Mouse (Mus musculus) cerebellum, postnatal 10 days (tissue): ENCODE data around the gene Prkag3.
A peak's percentile ranks its signal among the peaks of the same experiment; 100 is the strongest.

Experiments
- DNase-seq, 2 experiments: peaks; one replicate each; pipeline ENCODE4 v3.0.0; 2021; ENCODE audit warnings: mixed read lengths in 2 of 2

Gene Prkag3

GRCm38 (mm10) chr1:74759773-74760172, 10.8 kb upstream of the Prkag3 start:
- DNase-seq = peak; percentile 58 to 72

GRCm38 (mm10) chr1:74754175-74754785, 5.3 kb upstream of the Prkag3 start:
- DNase-seq = no peak

GRCm38 (mm10) chr1:74753266-74753974, 4.4 kb upstream of the Prkag3 start:
- no peak for DNase-seq

DNA sequence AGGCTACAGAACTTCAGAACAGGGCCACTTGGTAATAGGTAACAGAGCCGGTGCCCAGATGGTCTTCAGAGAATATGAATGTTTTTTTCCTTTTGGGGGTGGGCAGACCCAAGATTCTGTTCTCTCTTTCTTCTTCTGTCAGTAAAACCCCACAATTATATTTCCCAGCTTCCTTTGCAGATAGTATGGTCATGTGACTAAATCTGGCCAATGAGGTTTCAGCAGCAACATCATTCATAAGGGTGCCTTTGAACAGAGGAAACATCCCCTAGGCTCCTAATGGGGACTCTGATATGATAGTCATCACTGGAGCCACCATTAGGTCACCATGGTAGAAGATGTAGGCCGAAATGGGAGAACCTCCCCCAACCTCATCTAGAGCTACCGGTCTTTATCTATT, 3.8 kb upstream of the Prkag3 start:
- no peak for DNase-seq

GRCm38 (mm10) chr1:74752150-74752549, 3.1 kb upstream of the Prkag3 start:
- no peak for DNase-seq

- DNase-seq = no peak
Observed at GRCm38 (mm10) chr1:74750683-74751082, 1.7 kb upstream of the Prkag3 start.

GRCm38 (mm10) chr1:74749301-74749700, 280 bp upstream of the Prkag3 start:
- DNase-seq = peak in 1 of 2 experiments; percentile 29

GRCm38 (mm10) chr1:74747335-74747734, 1.7 kb downstream of the Prkag3 start:
- no peak for DNase-seq

GRCm38 (mm10) chr1:74740846-74741245, 8.2 kb downstream of the Prkag3 start:
- DNase-seq = peak; percentile 38 to 42

- DNase-seq = peak; percentile 49 to 57
Observed at GRCm38 (mm10) chr1:74737500-74737899, 11.5 kb downstream of the Prkag3 start.

DNA sequence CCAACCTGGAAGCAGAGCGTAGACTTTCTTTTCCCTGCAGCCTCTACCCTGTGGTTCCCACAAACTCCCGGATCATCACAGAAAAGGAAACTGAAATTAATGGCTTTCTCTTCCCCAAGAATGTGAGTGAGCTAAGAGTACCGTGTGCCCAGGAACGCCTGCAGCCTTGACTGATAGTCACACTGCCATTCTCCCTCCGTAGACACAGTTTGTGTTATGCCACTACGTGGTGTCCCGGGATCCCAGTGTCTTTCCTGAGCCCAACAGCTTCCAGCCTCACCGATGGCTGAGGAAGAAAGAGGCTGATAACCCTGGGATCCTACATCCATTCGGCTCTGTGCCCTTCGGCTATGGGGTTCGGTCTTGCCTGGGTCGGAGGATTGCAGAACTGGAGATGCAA, 12.0 kb downstream of the Prkag3 start:
- no peak for DNase-seq

- no peak for DNase-seq
Observed at GRCm38 (mm10) chr1:74728446-74728845, 20.6 kb downstream of the Prkag3 start.

- DNase-seq = no peak
Observed at GRCm38 (mm10) chr1:74726674-74727073, 22.3 kb downstream of the Prkag3 start.

DNA sequence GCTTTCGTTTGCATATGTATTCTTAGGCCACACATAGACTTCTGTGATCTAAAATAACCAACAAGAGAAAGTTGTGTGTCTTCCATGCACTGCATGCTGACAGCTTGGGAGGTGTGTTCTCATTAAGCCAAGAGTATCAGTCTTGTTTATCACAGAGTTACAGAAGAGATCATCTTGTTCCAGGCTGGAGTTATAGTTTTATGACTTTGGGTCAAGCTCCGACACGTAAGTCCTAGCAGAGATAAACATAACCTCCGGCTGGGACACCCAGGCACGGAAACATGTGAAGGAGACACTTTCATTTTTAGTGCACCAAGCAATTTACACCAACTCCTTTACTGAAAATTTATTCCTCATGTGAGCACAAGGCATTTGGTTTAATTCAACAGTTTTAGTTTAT, 22.9 kb downstream of the Prkag3 start:
- no peak for DNase-seq

DNA sequence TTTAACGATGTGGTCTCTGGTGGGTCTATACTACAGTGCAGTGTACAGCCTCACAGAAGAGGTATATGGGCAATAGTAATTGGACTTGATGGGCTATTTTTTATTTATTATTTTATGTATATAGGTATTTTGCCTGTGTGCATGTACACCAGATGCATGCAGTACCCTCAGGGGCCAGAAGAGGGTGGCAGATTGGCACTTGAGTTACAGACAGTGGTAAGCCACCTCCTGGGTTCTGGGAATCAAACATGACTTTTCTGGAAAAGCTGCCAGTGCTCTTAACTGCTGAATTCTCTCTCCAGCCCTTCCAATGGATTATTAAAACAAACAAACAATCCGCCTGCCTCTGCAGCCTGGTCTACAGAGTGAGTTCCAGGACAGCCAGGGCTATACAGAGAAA, 25.3 kb downstream of the Prkag3 start:
- peak; percentile 48 to 49 for DNase-seq

DNA sequence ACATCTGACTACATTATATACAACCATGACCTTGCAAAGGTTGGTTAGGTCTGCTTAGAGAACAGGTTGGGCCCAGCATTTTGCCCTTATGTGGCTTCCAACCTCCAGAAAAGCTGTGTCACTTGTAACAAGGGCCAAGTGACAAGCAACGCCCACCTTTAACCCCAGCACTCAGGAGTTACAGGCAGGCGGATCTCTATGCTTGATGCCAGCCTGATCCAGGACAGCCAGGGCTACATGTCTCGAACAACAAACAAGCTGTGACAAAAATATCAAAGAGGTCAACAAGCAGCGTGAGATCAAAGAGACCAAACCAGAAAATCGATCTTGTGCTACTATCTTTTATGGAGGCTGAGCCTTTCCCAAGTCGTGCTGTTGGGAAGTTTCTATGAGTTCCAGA, 27.4 kb downstream of the Prkag3 start:
- DNase-seq = no peak

- no peak for DNase-seq
Observed at GRCm38 (mm10) chr1:74719281-74719680, 29.7 kb downstream of the Prkag3 start.

- no peak for DNase-seq
Observed at GRCm38 (mm10) chr1:74718113-74718512, 30.9 kb downstream of the Prkag3 start.

DNA sequence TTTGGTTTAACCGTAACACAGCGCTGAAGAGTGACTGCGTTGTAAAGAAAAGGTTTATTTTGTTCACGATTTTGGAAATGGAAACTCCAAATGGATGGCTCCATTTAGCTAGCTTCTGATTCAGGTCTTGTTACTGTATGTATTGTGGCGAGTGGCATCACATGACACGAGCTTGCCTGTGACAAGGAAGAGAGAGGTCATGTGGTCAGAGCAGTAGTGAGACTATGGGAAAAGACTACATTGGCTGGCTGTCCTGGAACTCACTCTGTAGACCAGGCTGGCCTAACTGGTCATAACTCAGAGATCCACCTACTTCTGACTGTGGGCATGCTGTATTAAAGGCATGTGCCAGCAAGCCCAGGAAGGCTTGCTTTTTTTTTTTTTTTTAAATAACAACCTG, 33.1 kb downstream of the Prkag3 start:
- no peak for DNase-seq

GRCm38 (mm10) chr1:74715468-74715867, 33.6 kb downstream of the Prkag3 start:
- no peak for DNase-seq

- DNase-seq = no peak
Observed at GRCm38 (mm10) chr1:74714967-74715366, 34.1 kb downstream of the Prkag3 start.

DNA sequence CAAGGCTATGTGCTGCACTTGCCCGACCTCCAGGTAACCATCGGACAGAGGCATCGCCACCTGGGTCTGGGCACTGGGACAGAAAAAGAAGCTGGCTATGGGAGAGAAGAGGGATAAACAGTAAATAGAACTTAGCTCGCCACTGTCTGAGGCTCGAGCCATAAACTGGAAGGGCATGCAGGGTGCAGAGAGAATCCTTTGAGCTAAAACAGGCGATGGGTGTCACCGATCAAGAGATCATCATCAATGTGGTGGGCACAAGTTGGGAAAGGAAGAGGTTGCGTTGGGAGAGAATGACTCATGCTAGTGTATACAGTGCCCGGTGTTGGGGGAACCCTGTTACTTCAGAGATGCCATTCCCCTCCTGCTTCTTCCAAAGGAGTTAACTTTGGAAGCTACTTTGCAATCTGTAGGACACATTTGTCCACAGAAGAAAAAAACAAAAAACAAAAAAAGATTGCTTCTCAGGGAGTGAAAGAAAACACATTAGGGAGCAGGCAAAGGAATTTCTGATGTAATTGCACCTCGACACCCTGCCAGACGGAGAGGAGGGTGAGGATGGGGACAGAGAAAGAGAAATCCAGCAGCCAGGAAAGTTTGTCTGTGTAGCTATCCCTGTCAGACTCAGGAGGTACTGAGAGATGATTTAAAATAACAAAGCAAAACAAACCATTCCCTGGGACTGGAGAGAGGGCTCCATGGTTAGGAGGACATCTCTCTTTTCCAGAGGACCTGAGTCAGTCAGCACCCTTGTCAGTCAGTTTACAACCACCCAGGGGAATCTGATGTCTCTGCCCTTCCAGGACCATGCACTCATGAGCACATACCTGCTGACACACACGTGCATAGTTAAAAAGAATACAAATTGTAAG, 34.9 kb downstream of the Prkag3 start:
- peak in 1 of 2 experiments; percentile 9 for DNase-seq

DNA sequence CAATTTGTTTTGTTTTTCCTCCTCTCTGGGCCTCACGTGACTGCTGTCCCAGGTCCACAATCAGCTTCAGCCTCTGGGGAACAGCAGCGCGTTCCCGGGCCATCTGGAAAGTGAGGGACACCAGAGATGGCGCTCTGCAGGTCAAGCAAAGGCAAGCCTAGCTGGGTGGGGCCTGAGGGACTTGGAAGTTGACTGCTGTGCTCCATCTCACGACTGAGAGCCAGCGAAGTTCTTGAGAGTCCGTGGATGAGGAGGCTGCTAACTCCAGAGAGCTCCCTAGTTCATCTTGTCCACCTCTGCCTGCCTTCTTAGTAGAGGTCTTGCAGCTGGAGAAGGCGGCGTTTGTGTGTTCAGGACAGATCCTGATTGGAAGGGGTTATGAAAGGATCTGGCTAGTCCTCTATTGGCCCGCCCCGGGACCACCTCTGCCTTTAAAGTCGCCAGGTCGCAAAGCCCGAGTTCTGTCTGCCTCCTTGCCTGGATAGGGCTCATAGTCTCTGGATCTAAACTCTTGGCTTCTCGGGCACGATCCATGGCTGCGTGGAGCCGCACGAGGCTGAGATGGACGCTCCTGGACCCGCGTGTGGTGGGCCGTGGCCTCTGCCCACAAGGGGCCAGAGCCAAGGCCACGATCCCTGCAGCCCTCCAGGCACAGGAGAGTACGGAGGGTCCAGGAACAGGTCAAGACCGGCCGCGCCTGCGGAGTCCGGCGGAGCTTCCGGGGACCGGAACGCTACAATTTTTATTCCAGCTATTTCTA, 35.7 kb downstream of the Prkag3 start, which contains the start of gene Cyp27a1:
Gene Cyp27a1, plus strand, starts transcription at position 476 of the 760 bp plus-strand sequence.
- peak; percentile 32 to 47 for DNase-seq
